Mouse (Mus musculus) c-Kit-positive CD71-positive TER-119-positive erythroid progenitor cells, embryonic 14.5 days (primary cell): ENCODE results near the gene Sync.
A peak's percentile ranks its signal among the peaks of the same experiment; 100 is the strongest.

Experiments
- DNase-seq: peaks from one replicate; pipeline ENCODE4 v3.0.0-alpha.2; 2013; ENCODE audit warnings: low spot score

Sync gene

GRCm38 (mm10) chr4:129287472-129287981 is at the start of gene Sync:
Gene Sync (plus strand): TSS chr4:129287617.
- DNase-seq, result no peak

- DNase-seq, result no peak
Measured at GRCm38 (mm10) chr4:129237843-129238441, 49.5 kb upstream of the Sync start.

GRCm38 (mm10) chr4:129238579-129239016 is 48.8 kb upstream of the Sync start:
- DNase-seq, result no peak

DNA sequence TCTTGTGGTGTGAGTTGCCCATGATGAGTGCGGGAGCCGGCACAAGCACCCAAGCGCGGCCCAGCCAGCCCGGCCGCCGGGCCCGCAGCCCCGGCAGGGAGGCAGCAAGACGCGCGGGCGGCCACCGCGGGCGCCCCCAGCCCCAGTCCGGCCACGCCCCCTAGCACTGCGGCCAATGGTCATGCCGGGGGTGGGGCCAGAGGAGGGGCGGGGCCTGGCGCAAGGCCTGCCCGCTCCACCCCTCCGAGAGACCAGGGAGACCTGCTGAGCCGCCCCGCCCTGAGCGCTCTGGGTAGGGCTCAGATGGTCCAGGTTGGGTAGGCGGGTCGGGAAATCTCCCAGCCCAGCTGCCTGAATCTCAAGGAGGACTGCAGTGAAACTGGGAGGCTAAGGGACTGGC is 48.3 kb upstream of the Sync start:
- DNase-seq, result peak; percentile 64

DNA sequence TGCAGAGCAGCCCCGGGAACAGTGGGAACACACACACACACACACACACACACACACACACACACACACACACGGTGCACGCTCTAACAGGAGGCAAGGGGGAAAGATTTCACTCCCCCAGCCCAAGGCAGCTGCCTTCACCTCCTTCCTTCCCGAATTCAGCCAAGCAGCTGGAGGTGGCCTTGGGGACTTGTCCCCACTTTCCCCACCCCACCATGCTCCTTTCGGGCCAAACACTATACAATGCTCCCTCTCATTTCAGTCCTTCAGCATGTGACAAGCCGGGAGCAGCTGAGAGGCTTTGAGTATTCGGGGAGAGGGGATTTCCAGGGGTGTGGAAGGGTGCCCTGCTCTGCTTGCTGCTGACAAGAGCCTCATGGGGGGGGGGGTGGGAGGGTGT is 45.5 kb upstream of the Sync start:
- no peak for DNase-seq

- DNase-seq, result no peak
Measured at GRCm38 (mm10) chr4:129242327-129242726, 45.1 kb upstream of the Sync start.

- no peak for DNase-seq
Measured at GRCm38 (mm10) chr4:129242761-129243160, 44.7 kb upstream of the Sync start.

DNA sequence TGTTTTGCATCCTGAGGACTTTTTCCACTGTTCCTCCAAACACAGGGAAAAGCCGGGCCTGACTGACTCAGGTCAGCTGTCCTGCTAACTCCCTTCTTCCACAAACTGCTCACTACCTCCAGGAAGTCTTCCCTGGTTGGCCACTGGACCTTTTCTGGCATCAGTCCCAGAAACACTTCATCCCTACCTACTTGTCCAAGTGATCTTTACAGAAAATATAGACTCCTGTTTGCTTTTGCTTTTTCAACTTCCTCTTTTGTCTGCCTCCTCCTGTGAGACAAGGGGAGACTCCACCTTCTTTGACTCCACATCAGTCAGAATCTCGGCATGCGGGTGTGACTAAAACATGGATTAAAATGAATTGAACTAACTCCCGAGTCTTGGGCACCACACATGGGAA is 42.6 kb upstream of the Sync start:
- DNase-seq, result no peak

- no peak for DNase-seq
Measured at GRCm38 (mm10) chr4:129246360-129247301, 40.8 kb upstream of the Sync start.

DNA sequence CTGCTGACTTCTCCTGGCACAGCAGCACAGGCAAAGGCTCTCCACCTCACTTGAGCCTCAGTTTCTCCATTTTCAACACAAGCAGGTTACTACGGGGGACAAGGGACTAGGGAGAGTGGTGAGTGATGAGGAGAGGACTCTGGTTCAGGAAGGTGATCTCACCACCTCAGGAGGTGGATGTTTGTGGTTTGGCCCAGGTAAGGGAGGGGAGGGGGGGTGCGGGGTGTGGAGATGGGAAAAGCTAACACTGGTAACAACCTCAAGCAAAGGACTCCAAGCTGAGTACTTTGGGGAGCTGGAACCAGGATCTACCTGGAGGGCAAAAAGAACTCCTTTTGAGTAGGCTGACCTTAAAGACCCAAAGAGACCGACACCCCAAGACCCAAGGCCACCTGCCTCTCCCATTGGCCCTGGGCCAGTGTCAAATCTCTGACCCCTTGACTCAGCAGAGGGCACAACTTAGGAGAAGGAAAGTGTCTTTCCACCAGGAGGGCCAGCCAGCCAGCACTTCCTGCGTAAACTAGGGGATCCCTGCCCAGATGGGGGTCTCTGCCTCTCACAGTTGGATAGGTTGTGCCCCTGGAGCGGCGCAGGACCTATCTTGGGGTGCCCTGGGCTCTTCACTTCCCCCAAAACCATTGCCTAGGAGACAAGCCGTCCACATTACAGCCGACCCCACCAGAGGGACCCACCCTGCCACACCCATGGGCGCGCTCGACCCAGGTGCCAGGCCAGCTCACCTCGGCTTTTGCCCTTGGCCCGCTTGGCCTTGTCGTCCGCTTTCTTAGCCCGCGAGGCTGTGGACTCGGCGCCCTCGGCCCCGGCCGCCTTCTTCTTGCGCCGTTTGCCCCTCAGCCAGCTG is 39.8 kb upstream of the Sync start:
- DNase-seq, result no peak

DNA sequence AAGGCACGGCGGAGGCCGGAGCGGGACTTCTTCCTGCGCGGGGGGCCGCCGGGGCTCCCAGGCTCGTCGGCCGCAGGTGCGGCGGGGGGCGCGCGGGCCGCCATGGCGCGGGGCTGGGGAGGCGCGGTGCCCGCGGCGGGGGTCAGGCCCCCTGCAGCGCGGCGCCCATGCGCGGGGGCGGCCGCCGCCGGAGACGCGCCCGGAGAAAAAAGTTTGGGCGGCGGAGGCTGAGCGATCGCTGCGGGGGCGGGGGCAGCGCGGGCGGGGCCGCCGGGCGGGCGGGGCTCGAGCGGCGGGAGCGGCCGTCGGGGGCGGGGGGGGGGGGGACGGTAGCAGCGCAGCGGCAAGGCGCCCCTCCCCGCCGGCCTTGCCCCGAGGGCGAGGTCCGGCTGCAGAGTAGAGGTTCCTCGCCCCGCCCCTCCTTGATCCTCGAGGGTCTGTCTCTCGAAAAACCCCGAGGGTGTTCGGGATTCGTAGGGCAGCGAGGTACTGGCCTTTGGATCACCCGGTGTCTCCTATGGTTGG is 39.1 kb upstream of the Sync start:
- no peak for DNase-seq

- no peak for DNase-seq
Measured at GRCm38 (mm10) chr4:129249288-129249687, 38.1 kb upstream of the Sync start.

- DNase-seq, result no peak
Measured at GRCm38 (mm10) chr4:129250759-129251481, 36.5 kb upstream of the Sync start.

- no peak for DNase-seq
Measured at GRCm38 (mm10) chr4:129251482-129252125, 35.8 kb upstream of the Sync start.

DNA sequence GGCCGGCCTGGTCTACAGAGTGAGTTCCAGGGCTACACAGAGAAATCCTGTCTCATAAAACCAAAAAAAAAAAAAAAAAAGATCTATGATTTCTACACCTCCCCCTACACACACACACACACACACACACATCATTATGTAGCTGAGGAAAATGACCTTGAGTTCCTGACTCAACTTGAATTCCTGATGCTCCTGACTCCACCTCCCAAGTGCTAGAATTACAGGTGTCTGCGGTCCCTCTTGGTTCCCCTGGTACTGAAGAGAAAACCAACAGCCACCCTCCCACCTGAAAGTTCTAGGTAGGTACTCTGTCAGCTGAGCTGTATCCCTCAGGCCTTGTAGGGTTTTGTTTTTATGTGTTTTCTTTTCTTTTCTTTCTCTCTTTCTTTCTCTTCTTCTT is 34.9 kb upstream of the Sync start:
- no peak for DNase-seq

GRCm38 (mm10) chr4:129254571-129254970 is 32.8 kb upstream of the Sync start:
- no peak for DNase-seq

DNA sequence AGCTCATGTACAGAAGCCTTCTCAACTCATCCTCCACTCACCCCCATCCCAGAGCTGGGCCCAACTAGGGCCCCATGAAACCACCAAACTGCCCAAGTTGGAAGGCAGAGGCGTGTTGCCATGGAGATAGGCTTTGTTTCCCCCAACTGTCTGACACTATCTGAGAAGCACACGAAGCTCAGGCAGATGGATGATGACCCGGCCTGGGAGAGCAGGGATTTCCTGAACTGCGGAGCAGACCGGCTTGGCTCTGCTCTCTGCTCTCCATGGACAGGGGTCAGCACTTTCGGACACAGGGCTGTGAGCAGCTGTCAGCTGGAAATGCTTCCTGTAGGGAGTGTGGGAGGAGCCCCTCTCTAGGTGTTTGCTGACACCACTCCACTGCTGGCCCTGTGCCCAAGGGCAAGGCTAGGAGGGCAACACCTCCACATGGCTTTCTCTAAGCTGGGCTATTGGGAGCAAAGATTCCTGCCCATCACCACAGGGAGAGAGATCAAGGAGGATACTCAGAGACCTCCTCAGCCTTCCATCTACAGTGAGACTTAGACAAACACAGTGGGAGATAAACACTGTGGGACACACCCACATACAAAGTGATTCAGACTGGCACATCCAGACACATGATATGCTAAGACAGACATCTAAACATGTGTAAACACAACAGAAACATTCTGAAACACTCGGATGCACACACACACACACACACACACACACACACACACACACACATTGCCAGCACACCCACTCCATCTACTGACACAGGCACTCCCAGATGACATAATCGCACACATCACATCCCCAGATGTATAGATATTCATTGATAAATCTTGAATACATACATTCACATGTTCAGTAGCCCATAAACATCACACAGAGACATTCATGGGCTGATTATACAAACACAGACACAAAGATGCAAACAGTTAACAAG is 30.7 kb upstream of the Sync start:
- DNase-seq, result peak; percentile 71

GRCm38 (mm10) chr4:129259101-129259500 is 28.3 kb upstream of the Sync start:
- no peak for DNase-seq

GRCm38 (mm10) chr4:129260678-129261077 is 26.7 kb upstream of the Sync start:
- no peak for DNase-seq

GRCm38 (mm10) chr4:129261196-129261595 is 26.2 kb upstream of the Sync start, which contains the start of gene C77080:
Gene C77080 (minus strand): TSS chr4:129261404.
- DNase-seq, result no peak
